Mouse (Mus musculus) brain, embryonic 18.5 days (tissue): Measurements from ENCODE around the gene Il17d.

ENCODE experiments used
- DNase-seq: peaks from one replicate; pipeline ENCODE4 v3.0.0-alpha.2; 2012; ENCODE audit warnings: low read depth, low spot score

The Il17d gene

GRCm38 (mm10) chr14:57524671-57525387 lies at the start of gene Il17d:
TSS of gene Il17d (plus strand) at chr14:57524777.
- DNase-seq = no peak

- no peak for DNase-seq
Observed at GRCm38 (mm10) chr14:57475057-57475456, 49.5 kb upstream of the Il17d start.

- no peak for DNase-seq
Observed at GRCm38 (mm10) chr14:57482262-57482661, 42.3 kb upstream of the Il17d start.

- no peak for DNase-seq
Observed at GRCm38 (mm10) chr14:57484183-57484582, 40.4 kb upstream of the Il17d start.

GRCm38 (mm10) chr14:57489696-57490095 lies 34.9 kb upstream of the Il17d start:
- no peak for DNase-seq

- DNase-seq = no peak
Observed at GRCm38 (mm10) chr14:57493840-57494239, 30.7 kb upstream of the Il17d start.

GRCm38 (mm10) chr14:57503729-57504128 lies 20.8 kb upstream of the Il17d start:
- DNase-seq = no peak

GRCm38 (mm10) chr14:57509554-57509953 lies 15.0 kb upstream of the Il17d start:
- no peak for DNase-seq

GRCm38 (mm10) chr14:57515156-57515762 lies 9.3 kb upstream of the Il17d start:
- DNase-seq = no peak

GRCm38 (mm10) chr14:57517001-57517400 lies 7.6 kb upstream of the Il17d start:
- no peak for DNase-seq

- DNase-seq = no peak
Observed at GRCm38 (mm10) chr14:57523762-57524161, 815 bp upstream of the Il17d start.

- no peak for DNase-seq
Observed at GRCm38 (mm10) chr14:57525388-57526049, 942 bp downstream of the Il17d start.

- no peak for DNase-seq
Observed at GRCm38 (mm10) chr14:57526050-57526623, 1.6 kb downstream of the Il17d start.

GRCm38 (mm10) chr14:57527122-57527521 lies 2.5 kb downstream of the Il17d start:
- DNase-seq = no peak

- no peak for DNase-seq
Observed at GRCm38 (mm10) chr14:57527598-57527997, 3.0 kb downstream of the Il17d start.

GRCm38 (mm10) chr14:57529086-57529785 lies 4.7 kb downstream of the Il17d start:
- DNase-seq = no peak

- DNase-seq = no peak
Observed at GRCm38 (mm10) chr14:57529786-57530515, 5.4 kb downstream of the Il17d start.

- no peak for DNase-seq
Observed at GRCm38 (mm10) chr14:57532577-57532976, 8.0 kb downstream of the Il17d start.

- no peak for DNase-seq
Observed at GRCm38 (mm10) chr14:57533214-57533613, 8.6 kb downstream of the Il17d start.

GRCm38 (mm10) chr14:57533841-57534240 lies 9.3 kb downstream of the Il17d start:
- no peak for DNase-seq

- no peak for DNase-seq
Observed at GRCm38 (mm10) chr14:57534346-57534745, 9.8 kb downstream of the Il17d start.
